Mouse (Mus musculus) lung, embryonic 16.5 days (tissue): ENCODE measurements at regions not wholly inside any gene's neighbourhood (a gene's known extent, or its start where the extent isn't known, plus 50 kb on each side); places are given as distances from the start of the nearest gene placed in this dataset.

Source experiments
- ATAC-seq: fragments of 200-750 bp; cut with Nextera tagmentation; 2 replicates; pipeline ENCODE4 v1.8.0; 2017; ENCODE audit warnings: low read depth, mild to moderate bottlenecking, moderate library complexity
- H3K27ac ChIP-seq: fragments of 300-500 bp; sonication (generic); 2 replicates; pipeline ENCODE4 v1.5.1; 2014; ENCODE audit warnings: mild to moderate bottlenecking, control low read depth, low read length
- H3K27me3 ChIP-seq: fragments of 300-500 bp; sonication (generic); 2 replicates; pipeline ENCODE4 v1.6.1; 2014; ENCODE audit warnings: low read depth, low read length, mixed read lengths; ENCODE audit not compliant: control insufficient read depth, insufficient read depth
- H3K36me3 ChIP-seq: fragments of 300-500 bp; sonication (generic); 2 replicates; pipeline ENCODE4 v1.6.1; 2014; ENCODE audit warnings: low read length; ENCODE audit not compliant: control insufficient read depth, insufficient read depth
- H3K4me1 ChIP-seq: fragments of 300-500 bp; sonication (generic); replicated peaks from 2 replicates; pipeline ENCODE4 v1.6.1; 2014; ENCODE audit warnings: low read length, mixed read lengths; ENCODE audit not compliant: control insufficient read depth, insufficient read depth
- H3K4me2 ChIP-seq: fragments of 300-500 bp; sonication (generic); 2 replicates; pipeline ENCODE4 v1.6.1; 2014; ENCODE audit warnings: low read depth, low read length, control low read depth
- H3K4me3 ChIP-seq: fragments of 300-500 bp; sonication (generic); 2 replicates; pipeline ENCODE4 v1.5.1; 2014; ENCODE audit warnings: mild to moderate bottlenecking, low read length, control low read depth
- H3K9ac ChIP-seq: fragments of 300-500 bp; sonication (generic); 2 replicates; pipeline ENCODE4 v1.6.1; 2014; ENCODE audit warnings: low read length, control low read depth
- H3K9me3 ChIP-seq: fragments of 300-500 bp; sonication (generic); 2 replicates; pipeline ENCODE4 v1.6.1; 2016; ENCODE audit warnings: low read length; ENCODE audit not compliant: control insufficient read depth
- WGBS: fragments of 180-500 bp; shearing (Covaris S2); extraction: QIAGEN DNeasy Blood & Tissue Kit; methylation state at CpG from one replicate; pipeline ENCODE4 v1.1.7; 2014; 5-methylcytosine and 5-hydroxymethylcytosine counted together

- Histone ChIP-seq H3K27ac (no peak overlapping the region), H3K9ac (no peak overlapping the region), H3K36me3 (no peaks in the 10 kb centered on the region), H3K9me3 (no peaks in the 10 kb centered on the region), H3K4me2 (peak overlapping the region; percentile 33; the same call in 1 of the 2 replicates), H3K4me3 (0 out of 2 replicates have a peak overlapping the region, but pooled peaks have one; percentile 7), H3K27me3 (peaks cover 18% of the 10 kb centered on the region), H3K4me1 (peaks cover 12% of the 10 kb centered on the region)
- WGBS: 8% methylated on average over 33 of the region's 33 CpGs
- ATAC-seq: no peak
Observed at GRCm38 (mm10) chr12:104637046-104638032, 114.4 kb downstream of the Dicer1 start.

- H3K9ac ChIP-seq: no peak overlapping the region
- ATAC-seq: no peak
- H3K4me1 ChIP-seq: peaks cover 10% of the 10 kb centered on the region
- WGBS: 48% methylated on average over 12 of the region's 12 CpGs
- H3K9me3 ChIP-seq: no peaks in the 10 kb centered on the region
- no peaks in the 10 kb centered on the region for H3K36me3 ChIP-seq
- H3K4me3 ChIP-seq: no peak overlapping the region
- H3K27ac ChIP-seq: no peak overlapping the region
- H3K4me2 ChIP-seq: no peak overlapping the region
- peaks cover 18% of the 10 kb centered on the region for H3K27me3 ChIP-seq
Observed at GRCm38 (mm10) chr12:104636474-104636873, 115.3 kb downstream of the Dicer1 start.

GRCm38 (mm10) chr12:104634818-104635217 lies 116.9 kb downstream of the Dicer1 start:
- no peak overlapping the region for H3K9ac ChIP-seq
- H3K9me3 ChIP-seq: no peaks in the 10 kb centered on the region
- 74% methylated on average over 10 of the region's 10 CpGs for WGBS
- no peak overlapping the region for H3K4me3 ChIP-seq
- no peak for ATAC-seq
- H3K36me3 ChIP-seq: no peaks in the 10 kb centered on the region
- no peak overlapping the region for H3K27ac ChIP-seq
- H3K27me3 ChIP-seq: peaks cover 18% of the 10 kb centered on the region
- peaks cover 10% of the 10 kb centered on the region for H3K4me1 ChIP-seq
- no peak overlapping the region for H3K4me2 ChIP-seq

GRCm38 (mm10) chr12:104630590-104630989 lies 121.2 kb downstream of the Dicer1 start:
- no peaks in the 10 kb centered on the region; the same call in 1 of the 2 replicates for H3K27me3 ChIP-seq
- no peaks in the 10 kb centered on the region for H3K9me3 ChIP-seq
- H3K4me2 ChIP-seq: no peak overlapping the region
- H3K4me1 ChIP-seq: no peaks in the 10 kb centered on the region; the same call in 1 of the 2 replicates
- WGBS: 80% methylated on average over 3 of the region's 3 CpGs
- no peaks in the 10 kb centered on the region for H3K36me3 ChIP-seq
- H3K9ac ChIP-seq: no peak overlapping the region
- ATAC-seq: no peak
- no peak overlapping the region for H3K4me3 ChIP-seq
- no peak overlapping the region for H3K27ac ChIP-seq

- 47% methylated on average over 2 of the region's 2 CpGs for whole genome bisulfite sequencing
- no peak overlapping the region for H3K4me3 ChIP-seq
- H3K36me3 ChIP-seq: no peaks in the 10 kb centered on the region
- H3K9ac ChIP-seq: no peak overlapping the region
- H3K4me2 ChIP-seq: no peak overlapping the region
- no peaks in the 10 kb centered on the region for H3K27me3 ChIP-seq
- H3K9me3 ChIP-seq: no peaks in the 10 kb centered on the region
- ATAC-seq: no peak
- no peak overlapping the region for H3K27ac ChIP-seq
- no peaks in the 10 kb centered on the region for H3K4me1 ChIP-seq
Observed at GRCm38 (mm10) chr12:104629449-104629848, 122.3 kb downstream of the Dicer1 start.

GRCm38 (mm10) chr12:104626054-104626453 lies 125.7 kb downstream of the Dicer1 start:
- ATAC-seq: no peak
- Histone ChIP-seq H3K27ac (no peak overlapping the region), H3K9ac (no peak overlapping the region), H3K4me3 (no peak overlapping the region), H3K27me3 (no peaks in the 10 kb centered on the region), H3K36me3 (no peaks in the 10 kb centered on the region), H3K9me3 (no peaks in the 10 kb centered on the region), H3K4me2 (no peak overlapping the region), H3K4me1 (no peaks in the 10 kb centered on the region)
- WGBS: 78% methylated on average over 5 of the region's 5 CpGs

GRCm38 (mm10) chr12:104623896-104624685 lies 127.7 kb downstream of the Dicer1 start:
- Histone ChIP-seq H3K9ac (no peak overlapping the region), H3K27ac (no peak overlapping the region), H3K36me3 (no peaks in the 10 kb centered on the region), H3K9me3 (no peaks in the 10 kb centered on the region), H3K4me3 (no peak overlapping the region), H3K4me1 (no peaks in the 10 kb centered on the region), H3K27me3 (no peaks in the 10 kb centered on the region), H3K4me2 (no peak overlapping the region)
- 62% methylated on average over 7 of the region's 7 CpGs for WGBS
- no peak for ATAC-seq

GRCm38 (mm10) chr12:104617111-104617725 lies 134.5 kb downstream of the Dicer1 start:
- peak overlapping the region; percentile 41 for H3K4me2 ChIP-seq
- no peaks in the 10 kb centered on the region for H3K27me3 ChIP-seq
- peak; percentile 89 for ATAC-seq
- 0 out of 2 replicates have a peak, but pooled peaks cover 2% of the 10 kb centered on the region for H3K9me3 ChIP-seq
- H3K27ac ChIP-seq: no peak overlapping the region
- WGBS: 11% methylated on average over 17 of the region's 17 CpGs
- H3K9ac ChIP-seq: peak overlapping the region; percentile 5; the same call in 1 of the 2 replicates
- no peaks in the 10 kb centered on the region for H3K36me3 ChIP-seq
- H3K4me3 ChIP-seq: peak overlapping the region; percentile 5; the same call in 1 of the 2 replicates
- H3K4me1 ChIP-seq: no peaks in the 10 kb centered on the region
